Mouse (Mus musculus) kidney, adult 2 months (tissue): ENCODE data around the gene Rnf128.

Experiments used
- CTCF ChIP-seq: fragments of 200-500 bp; conservative IDR thresholded peaks from 2 replicates; pipeline ENCODE4 v1.5.1; 2011; ENCODE audit warnings: low read depth, mild to moderate bottlenecking, control low read depth, low read length, moderate library complexity, mixed read lengths; ENCODE audit not compliant: insufficient read depth, insufficient read length
- POLR2A ChIP-seq: fragments of 200-500 bp; IDR thresholded peaks from one replicate; pipeline ENCODE4 v1.6.1; 2011; ENCODE audit warnings: low read depth, low read length, control low read depth

GRCm38 (mm10) chrX:139570054-139570453 is 6.9 kb downstream of the Rnf128 start:
- TF ChIP-seq CTCF = no peak
- no peak for TF ChIP-seq POLR2A
